Mouse (Mus musculus) lung, postnatal 10 days (tissue): ENCODE measurements around the gene Scap.
"Not testable (repeated sequence)": the region's sequence is repeated elsewhere in the genome, so short reads cannot be mapped to it uniquely, and the experiment has no call there.

ENCODE experiments used
- DNase-seq: peaks from one replicate; pipeline ENCODE4 v3.0.0; 2021

Gene Scap

GRCm38 (mm10) chr9:110333896-110334259 is 790 bp downstream of the Scap start:
- no peak for DNase-seq

GRCm38 (mm10) chr9:110334849-110335248 is 1.8 kb downstream of the Scap start:
- DNase-seq: no peak

- no peak for DNase-seq
Measured at GRCm38 (mm10) chr9:110340037-110340750, 7.1 kb downstream of the Scap start.

- DNase-seq: no peak
Measured at GRCm38 (mm10) chr9:110342008-110342407, 8.9 kb downstream of the Scap start.

GRCm38 (mm10) chr9:110343805-110344204 is 10.7 kb downstream of the Scap start:
- no peak for DNase-seq

GRCm38 (mm10) chr9:110345057-110345739 is 12.1 kb downstream of the Scap start:
- DNase-seq: peak; percentile 60

GRCm38 (mm10) chr9:110348899-110349298 is 15.8 kb downstream of the Scap start:
- no peak for DNase-seq

- DNase-seq: no peak
Measured at GRCm38 (mm10) chr9:110350188-110350587, 17.1 kb downstream of the Scap start.

- DNase-seq: no peak
Measured at GRCm38 (mm10) chr9:110350612-110351011, 17.5 kb downstream of the Scap start.

GRCm38 (mm10) chr9:110351350-110351749 is 18.3 kb downstream of the Scap start:
- no peak for DNase-seq

GRCm38 (mm10) chr9:110351932-110352632 is 19.0 kb downstream of the Scap start:
- DNase-seq: no peak

GRCm38 (mm10) chr9:110358341-110358740 is 25.3 kb downstream of the Scap start:
- DNase-seq: no peak

GRCm38 (mm10) chr9:110361299-110361698 is 28.2 kb downstream of the Scap start:
- DNase-seq: no peak

- DNase-seq: no peak
Measured at GRCm38 (mm10) chr9:110362337-110362736, 29.2 kb downstream of the Scap start.

- no peak for DNase-seq
Measured at GRCm38 (mm10) chr9:110366746-110367145, 33.7 kb downstream of the Scap start.

- DNase-seq: no peak
Measured at GRCm38 (mm10) chr9:110369860-110370259, 36.8 kb downstream of the Scap start.

- no peak for DNase-seq
Measured at GRCm38 (mm10) chr9:110373871-110374270, 40.8 kb downstream of the Scap start.

- DNase-seq: no peak
Measured at GRCm38 (mm10) chr9:110375668-110376067, 42.6 kb downstream of the Scap start.

GRCm38 (mm10) chr9:110377655-110378054 is 44.6 kb downstream of the Scap start:
- DNase-seq: not testable (repeated sequence)

- DNase-seq: no peak
Measured at GRCm38 (mm10) chr9:110379361-110379760, 46.3 kb downstream of the Scap start.

GRCm38 (mm10) chr9:110380662-110381061 is 47.6 kb downstream of the Scap start:
- peak; percentile 43 for DNase-seq

- no peak for DNase-seq
Measured at GRCm38 (mm10) chr9:110381292-110381691, 48.2 kb downstream of the Scap start.

GRCm38 (mm10) chr9:110384369-110384929 is 51.4 kb downstream of the Scap start:
- no peak for DNase-seq

GRCm38 (mm10) chr9:110388011-110388410 is 54.9 kb downstream of the Scap start:
- no peak for DNase-seq
